Mouse (Mus musculus): ENCODE measurements around the gene Lbr. TPM values are rescaled to one million over a fixed set of nuclear protein-coding genes. Genes with fewer than 3 reads are reported as not detected.
A peak's percentile ranks its signal among the peaks of the same experiment; 100 is the strongest.

The Lbr gene
- polyA plus RNA-seq, 1 experiment from 2014 or later, result 123 TPM

DNA sequence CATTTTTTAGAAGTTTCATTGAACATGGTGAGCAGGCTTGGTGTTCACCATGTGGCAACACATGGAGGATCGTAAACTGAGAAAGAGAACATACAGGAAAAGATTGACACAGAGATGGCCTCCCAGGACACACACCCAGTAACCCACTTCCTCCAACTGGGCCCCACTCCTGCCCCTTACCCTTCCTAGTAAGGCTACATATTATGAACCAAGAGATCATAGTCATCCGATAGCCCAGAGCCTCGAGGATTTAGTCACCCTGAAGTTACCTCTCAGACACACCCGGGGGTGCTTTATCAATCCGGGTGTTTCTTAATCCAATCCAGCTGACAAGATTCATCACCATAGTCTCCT lies 23.0 kb upstream of the Lbr start:
- Histone ChIP-seq H3K36me3 (no peaks in the 10 kb centered on the region), H3K9ac (no peak overlapping the region), H3K4me2 (replicated peaks) (no peak overlapping the region), H3K27ac (no peak overlapping the region), H3K4me1 (no peaks in the 10 kb centered on the region), H3K4me3 (no peak overlapping the region), H3K9me3 (no peaks in the 10 kb centered on the region), H3K27me3 (no peaks in the 10 kb centered on the region)
- WGBS, result 72% methylated on average over 5 of the region's 5 CpGs
- no peak for ATAC-seq (ENCODE audit: insufficient number of reproducible peaks, insufficient read depth, low FRiP score, low TSS enrichment)

DNA sequence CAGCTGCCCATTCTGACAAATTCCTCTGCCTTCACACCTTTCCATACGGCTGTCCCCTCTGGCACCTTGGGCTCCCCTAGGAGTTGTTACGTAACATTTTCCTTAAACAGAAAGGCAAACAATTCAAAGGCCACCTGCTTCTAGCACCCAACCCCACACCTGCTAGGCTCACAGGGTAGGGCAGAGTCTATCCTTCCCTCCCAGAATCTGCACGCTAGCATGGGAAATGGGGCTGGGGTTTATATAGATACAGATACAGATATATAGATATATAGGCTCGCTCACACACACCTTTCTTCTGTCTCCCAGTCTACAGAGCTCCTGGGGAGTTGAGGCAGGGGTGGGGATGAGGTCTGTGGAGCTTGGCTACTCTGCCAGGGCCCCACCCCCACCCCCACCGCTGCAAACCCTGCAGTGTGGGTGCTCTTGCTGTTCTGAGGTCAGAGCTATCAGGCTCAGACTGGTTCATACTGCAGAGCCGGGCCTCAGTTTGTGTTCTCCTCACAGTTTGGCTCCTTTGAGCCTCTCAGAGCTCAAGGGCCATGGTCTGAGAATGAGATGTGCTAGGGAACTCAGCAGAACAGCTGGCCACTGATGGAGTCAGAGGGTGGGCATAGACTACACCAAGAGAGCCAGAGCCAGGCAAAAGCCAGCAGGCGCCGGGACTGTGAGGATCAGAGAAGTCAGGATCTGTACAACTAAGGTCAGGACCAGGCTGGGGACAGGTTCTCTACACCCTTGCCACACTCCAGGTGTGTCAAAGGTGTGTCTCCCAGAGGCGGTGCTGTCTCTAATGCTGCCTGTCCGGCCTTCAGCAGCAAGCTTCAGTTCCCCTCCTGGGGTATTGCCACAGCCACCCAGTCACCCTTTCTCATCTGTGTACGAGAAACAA lies 22.4 kb upstream of the Lbr start:
- 74% methylated on average over 11 of the region's 11 CpGs for WGBS
- Histone ChIP-seq H3K4me1 (peaks cover 4% of the 10 kb centered on the region; the same call in 1 of the 2 replicates), H3K4me2 (replicated peaks) (no peak overlapping the region), H3K27ac (no peak overlapping the region), H3K36me3 (no peaks in the 10 kb centered on the region), H3K9me3 (no peaks in the 10 kb centered on the region), H3K27me3 (no peaks in the 10 kb centered on the region), H3K4me3 (no peak overlapping the region), H3K9ac (no peak overlapping the region)
- ATAC-seq (ENCODE audit: insufficient number of reproducible peaks, insufficient read depth, low FRiP score, low TSS enrichment), result no peak

DNA sequence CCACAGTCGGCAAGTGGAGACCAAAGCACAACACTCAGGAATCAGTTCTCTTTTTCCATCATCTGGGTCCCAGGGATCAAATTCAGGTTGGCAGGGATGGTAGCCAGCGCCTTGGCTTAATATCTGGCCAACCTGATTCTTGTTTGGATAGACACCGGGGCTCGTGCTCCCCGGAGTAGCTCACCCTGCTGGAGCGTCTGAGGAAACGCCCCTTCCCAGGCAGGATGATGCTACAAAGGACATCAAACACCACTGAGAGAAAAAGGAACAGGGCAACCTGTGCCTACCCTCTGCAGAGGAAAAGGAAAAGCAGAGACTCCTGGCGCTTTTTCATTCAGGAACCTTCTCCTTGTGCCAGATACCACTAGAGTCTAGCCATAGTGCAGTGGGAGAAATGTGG lies 20.6 kb upstream of the Lbr start:
- Histone ChIP-seq H3K9ac (no peak overlapping the region), H3K4me1 (peaks cover 4% of the 10 kb centered on the region; the same call in 1 of the 2 replicates), H3K9me3 (no peaks in the 10 kb centered on the region), H3K4me3 (no peak overlapping the region), H3K27ac (no peak overlapping the region), H3K27me3 (no peaks in the 10 kb centered on the region), H3K4me2 (replicated peaks) (no peak overlapping the region), H3K36me3 (no peaks in the 10 kb centered on the region)
- 37% methylated on average over 8 of the region's 8 CpGs for WGBS
- ATAC-seq (ENCODE audit: insufficient number of reproducible peaks, insufficient read depth, low FRiP score, low TSS enrichment), result no peak

DNA sequence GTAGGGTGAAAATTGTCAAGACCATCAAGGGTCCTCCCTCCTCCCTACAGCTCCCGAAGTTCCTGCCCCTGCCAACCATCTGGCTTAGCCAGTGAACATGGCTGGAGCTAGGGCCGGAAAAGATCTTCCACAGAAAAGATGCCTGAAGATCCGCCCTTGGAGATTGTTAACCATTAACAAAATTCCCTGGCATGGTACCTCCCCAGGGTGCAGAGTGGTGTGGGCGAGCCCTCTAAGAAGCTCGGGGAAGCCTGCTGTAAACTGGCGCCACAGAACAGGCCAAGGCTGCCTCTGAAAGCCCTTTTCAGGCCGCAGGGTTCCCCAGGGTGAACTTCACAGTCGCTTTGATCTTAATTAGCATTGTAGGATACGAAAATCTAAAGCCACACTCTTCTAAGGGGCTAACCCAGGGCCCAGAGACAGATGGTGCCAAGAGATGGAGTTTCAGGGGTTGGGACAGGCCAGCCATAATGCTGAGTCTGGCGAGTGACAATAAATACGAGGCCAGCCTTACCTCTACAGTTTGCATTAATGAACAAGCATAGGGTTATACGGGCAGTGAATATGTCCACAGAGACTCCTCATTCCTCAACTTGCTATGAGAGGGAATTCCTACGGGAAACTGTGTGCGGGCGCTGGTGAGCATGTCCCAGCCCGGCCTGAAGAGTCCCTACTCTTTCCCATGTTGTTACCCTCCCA lies 20.0 kb upstream of the Lbr start:
- 59% methylated on average over 16 of the region's 16 CpGs for WGBS
- Histone ChIP-seq H3K9ac (no peak overlapping the region), H3K4me1 (peaks cover 4% of the 10 kb centered on the region; the same call in 1 of the 2 replicates), H3K36me3 (no peaks in the 10 kb centered on the region), H3K27ac (no peak overlapping the region), H3K9me3 (no peaks in the 10 kb centered on the region), H3K27me3 (no peaks in the 10 kb centered on the region), H3K4me3 (no peak overlapping the region), H3K4me2 (replicated peaks) (no peak overlapping the region)
- no peak for ATAC-seq (ENCODE audit: insufficient number of reproducible peaks, insufficient read depth, low FRiP score, low TSS enrichment)

DNA sequence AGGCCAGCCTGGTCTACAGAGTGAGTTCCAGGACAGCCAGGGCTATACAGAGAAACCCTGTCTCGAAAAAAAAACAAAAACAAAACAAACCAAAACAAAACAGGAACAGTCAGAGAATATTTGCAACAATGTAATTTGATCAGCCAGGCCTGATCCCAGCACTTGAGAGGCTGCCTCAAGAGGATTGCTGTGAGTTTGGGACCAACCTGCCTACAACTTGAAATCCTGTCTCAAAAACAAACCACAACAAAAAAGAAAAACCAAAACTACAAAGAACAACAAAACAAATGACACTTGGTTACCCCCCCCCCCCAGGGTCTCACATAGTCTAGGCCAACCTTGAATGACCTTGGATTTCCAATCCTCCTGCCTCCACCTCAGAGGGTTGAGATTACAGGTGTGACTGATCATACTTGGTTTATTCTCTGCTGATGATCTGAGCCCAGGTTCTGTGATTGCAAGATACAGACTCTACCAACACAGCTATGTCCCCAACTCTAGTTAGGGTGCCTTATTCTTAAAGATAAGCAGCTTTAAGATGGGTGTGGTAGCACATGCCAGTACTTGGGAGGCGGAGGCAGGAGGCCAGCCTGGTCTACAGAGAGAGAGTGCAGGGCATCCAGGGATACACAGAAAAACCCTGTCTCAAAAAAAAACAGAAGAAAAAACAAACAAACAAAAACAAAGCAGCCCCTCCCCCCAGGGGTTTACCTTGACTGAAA lies 18.5 kb upstream of the Lbr start:
- H3K9me3 ChIP-seq, result no peaks in the 10 kb centered on the region
- H3K27me3 ChIP-seq, result no peaks in the 10 kb centered on the region
- no peak overlapping the region for H3K4me3 ChIP-seq
- WGBS, result 78% methylated on average over 2 of the region's 2 CpGs
- ATAC-seq (ENCODE audit: insufficient number of reproducible peaks, insufficient read depth, low FRiP score, low TSS enrichment), result no peak
- no peak overlapping the region for H3K9ac ChIP-seq
- H3K4me1 ChIP-seq, result peaks cover 4% of the 10 kb centered on the region; the same call in 1 of the 2 replicates
- no peak overlapping the region for H3K27ac ChIP-seq
- no peaks in the 10 kb centered on the region for H3K36me3 ChIP-seq
- H3K4me2 ChIP-seq (replicated peaks), result no peak overlapping the region

DNA sequence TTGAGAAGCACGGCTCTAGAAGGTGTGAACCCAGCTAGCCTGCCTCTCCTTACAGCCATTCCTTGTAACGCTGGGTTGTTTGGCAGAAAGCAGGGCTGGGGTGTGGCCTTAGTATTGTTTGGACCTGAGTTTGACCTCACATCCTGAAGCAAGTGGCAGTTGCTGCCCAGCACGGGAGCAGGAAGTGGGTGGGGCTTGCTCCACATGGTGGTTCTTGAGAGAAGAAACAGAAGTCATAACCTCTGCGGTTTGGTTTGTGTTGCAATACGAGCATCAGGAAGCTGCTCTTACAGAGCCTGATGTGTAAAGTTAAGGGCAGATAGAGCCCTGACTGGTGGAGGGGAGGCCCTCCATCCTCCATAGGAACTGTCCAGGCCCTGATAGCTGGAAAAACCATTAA lies 17.8 kb upstream of the Lbr start:
- H3K27ac ChIP-seq, result 0 out of 2 replicates have a peak overlapping the region, but pooled peaks have one; percentile 11
- no peaks in the 10 kb centered on the region for H3K9me3 ChIP-seq
- no peak overlapping the region for H3K4me3 ChIP-seq
- no peak overlapping the region for H3K9ac ChIP-seq
- H3K27me3 ChIP-seq, result no peaks in the 10 kb centered on the region
- no peaks in the 10 kb centered on the region for H3K36me3 ChIP-seq
- H3K4me1 ChIP-seq, result peaks cover 4% of the 10 kb centered on the region; the same call in 1 of the 2 replicates
- no peak for ATAC-seq (ENCODE audit: insufficient number of reproducible peaks, insufficient read depth, low FRiP score, low TSS enrichment)
- H3K4me2 ChIP-seq (replicated peaks), result no peak overlapping the region
- 17% methylated on average over 5 of the region's 5 CpGs for WGBS

DNA sequence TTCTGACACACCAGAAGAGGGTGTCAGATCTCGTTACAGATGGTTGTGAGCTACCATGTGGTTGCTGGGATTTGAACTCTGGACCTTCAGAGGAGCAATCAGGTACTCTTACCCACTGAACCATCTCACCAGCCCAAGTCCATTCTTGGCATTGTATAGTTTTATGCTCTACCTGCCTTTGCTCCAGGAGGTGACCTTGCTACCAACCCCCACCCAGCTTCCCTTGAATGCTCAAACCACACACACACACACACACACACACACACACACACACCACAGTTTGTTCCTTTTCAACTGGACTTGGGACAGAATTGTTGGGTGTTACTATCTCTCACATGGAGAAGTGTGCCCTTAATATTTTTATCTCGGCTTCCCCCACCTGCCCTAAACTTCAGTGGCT lies 13.5 kb upstream of the Lbr start:
- 90% methylated on average over 2 of the region's 2 CpGs for WGBS
- Histone ChIP-seq H3K9ac (no peak overlapping the region), H3K27ac (no peak overlapping the region), H3K4me2 (replicated peaks) (no peak overlapping the region), H3K27me3 (no peaks in the 10 kb centered on the region), H3K36me3 (no peaks in the 10 kb centered on the region), H3K4me3 (no peak overlapping the region), H3K9me3 (no peaks in the 10 kb centered on the region), H3K4me1 (peaks cover 12% of the 10 kb centered on the region)
- no peak for ATAC-seq (ENCODE audit: insufficient number of reproducible peaks, insufficient read depth, low FRiP score, low TSS enrichment)

DNA sequence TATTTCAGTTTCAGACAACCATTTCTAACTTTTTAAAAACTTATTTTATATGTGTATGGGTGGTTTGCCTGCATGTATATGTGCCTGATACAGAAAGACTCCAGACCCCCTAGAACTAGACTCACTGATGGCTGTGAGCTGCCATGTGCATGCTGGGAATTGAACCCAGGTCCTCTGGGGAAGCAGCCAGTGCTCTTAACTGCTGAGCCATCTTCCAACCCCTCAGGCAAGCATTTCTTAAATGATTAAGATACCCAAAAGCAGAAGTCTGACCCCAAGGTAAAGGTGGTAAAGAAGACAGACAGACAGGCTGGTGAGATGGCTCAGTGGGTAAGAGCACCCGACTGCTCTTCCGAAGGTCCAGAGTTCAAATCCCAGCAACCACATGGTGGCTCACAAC lies 12.0 kb upstream of the Lbr start:
- Histone ChIP-seq H3K4me3 (no peak overlapping the region), H3K4me2 (replicated peaks) (no peak overlapping the region), H3K27ac (no peak overlapping the region), H3K36me3 (no peaks in the 10 kb centered on the region), H3K9me3 (no peaks in the 10 kb centered on the region), H3K9ac (no peak overlapping the region), H3K4me1 (peaks cover 8% of the 10 kb centered on the region), H3K27me3 (no peaks in the 10 kb centered on the region)
- WGBS, result 96% methylated on average over 2 of the region's 2 CpGs
- no peak for ATAC-seq (ENCODE audit: insufficient number of reproducible peaks, insufficient read depth, low FRiP score, low TSS enrichment)

DNA sequence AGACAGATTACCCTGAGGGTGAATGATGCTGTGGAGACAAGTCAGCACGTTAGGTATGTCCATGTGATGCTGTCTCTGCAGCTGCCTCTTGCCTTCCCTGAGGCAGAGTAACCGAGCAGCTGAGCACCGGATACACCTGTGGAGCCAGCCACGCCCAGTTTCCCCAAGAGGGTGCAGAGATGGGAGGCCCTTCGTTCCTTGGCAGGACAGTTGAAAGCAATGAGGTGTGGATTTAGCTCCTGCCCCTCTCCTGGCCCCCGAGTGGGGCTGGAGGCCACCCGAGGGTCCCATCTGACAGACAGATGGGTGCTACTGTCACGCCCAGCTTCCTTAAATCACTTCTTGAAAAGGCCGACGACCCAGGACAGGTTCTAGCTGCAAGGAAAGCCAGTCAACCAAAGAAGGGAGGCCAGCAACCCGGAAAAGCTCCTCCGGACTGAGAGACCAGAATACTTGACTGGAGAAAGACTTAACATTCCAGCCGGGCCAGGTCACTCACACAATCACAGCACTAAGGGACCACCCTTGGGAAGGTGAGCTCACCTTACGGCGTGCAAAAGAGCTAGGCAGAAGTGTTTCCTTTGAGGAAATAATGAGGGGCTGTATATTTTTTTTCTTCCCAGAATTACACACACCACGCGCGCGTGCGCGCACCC lies 10.4 kb upstream of the Lbr start:
- no peaks in the 10 kb centered on the region for H3K36me3 ChIP-seq
- H3K4me1 ChIP-seq, result peaks cover 8% of the 10 kb centered on the region
- H3K4me2 ChIP-seq (replicated peaks), result peak overlapping the region; percentile 40
- H3K27ac ChIP-seq, result no peak overlapping the region
- 0 out of 2 replicates have a peak, but pooled peaks have one; percentile 64 for ATAC-seq (ENCODE audit: insufficient number of reproducible peaks, insufficient read depth, low FRiP score, low TSS enrichment)
- H3K9me3 ChIP-seq, result no peaks in the 10 kb centered on the region
- H3K27me3 ChIP-seq, result no peaks in the 10 kb centered on the region
- H3K9ac ChIP-seq, result no peak overlapping the region
- WGBS, result 6% methylated on average over 18 of the region's 21 CpGs
- no peak overlapping the region for H3K4me3 ChIP-seq

DNA sequence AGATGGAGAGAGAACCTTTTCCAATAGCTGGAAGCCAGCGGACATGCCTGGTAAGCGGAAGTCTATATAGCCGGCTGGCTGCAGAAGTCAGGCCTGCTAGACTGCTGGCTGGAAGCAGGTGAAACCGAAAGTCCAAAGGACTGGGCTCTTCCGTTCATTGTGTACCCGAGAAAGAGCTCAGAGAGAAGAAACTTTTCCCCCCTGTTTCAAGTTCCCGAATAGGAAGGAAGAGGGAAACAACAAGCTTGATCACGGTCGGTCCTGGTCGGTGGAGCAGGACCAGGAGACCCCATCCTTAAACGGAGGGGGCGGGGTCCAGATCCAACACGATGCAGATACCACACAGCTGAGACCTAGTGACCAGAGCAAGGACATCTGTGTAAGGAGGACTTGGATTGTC lies 9.6 kb upstream of the Lbr start:
- peaks cover 8% of the 10 kb centered on the region for H3K4me1 ChIP-seq
- H3K27me3 ChIP-seq, result no peaks in the 10 kb centered on the region
- no peak overlapping the region for H3K27ac ChIP-seq
- H3K9ac ChIP-seq, result no peak overlapping the region
- 52% methylated on average over 13 of the region's 13 CpGs for WGBS
- H3K4me3 ChIP-seq, result no peak overlapping the region
- H3K36me3 ChIP-seq, result no peaks in the 10 kb centered on the region
- no peaks in the 10 kb centered on the region for H3K9me3 ChIP-seq
- no peak for ATAC-seq (ENCODE audit: insufficient number of reproducible peaks, insufficient read depth, low FRiP score, low TSS enrichment)
- H3K4me2 ChIP-seq (replicated peaks), result no peak overlapping the region

DNA sequence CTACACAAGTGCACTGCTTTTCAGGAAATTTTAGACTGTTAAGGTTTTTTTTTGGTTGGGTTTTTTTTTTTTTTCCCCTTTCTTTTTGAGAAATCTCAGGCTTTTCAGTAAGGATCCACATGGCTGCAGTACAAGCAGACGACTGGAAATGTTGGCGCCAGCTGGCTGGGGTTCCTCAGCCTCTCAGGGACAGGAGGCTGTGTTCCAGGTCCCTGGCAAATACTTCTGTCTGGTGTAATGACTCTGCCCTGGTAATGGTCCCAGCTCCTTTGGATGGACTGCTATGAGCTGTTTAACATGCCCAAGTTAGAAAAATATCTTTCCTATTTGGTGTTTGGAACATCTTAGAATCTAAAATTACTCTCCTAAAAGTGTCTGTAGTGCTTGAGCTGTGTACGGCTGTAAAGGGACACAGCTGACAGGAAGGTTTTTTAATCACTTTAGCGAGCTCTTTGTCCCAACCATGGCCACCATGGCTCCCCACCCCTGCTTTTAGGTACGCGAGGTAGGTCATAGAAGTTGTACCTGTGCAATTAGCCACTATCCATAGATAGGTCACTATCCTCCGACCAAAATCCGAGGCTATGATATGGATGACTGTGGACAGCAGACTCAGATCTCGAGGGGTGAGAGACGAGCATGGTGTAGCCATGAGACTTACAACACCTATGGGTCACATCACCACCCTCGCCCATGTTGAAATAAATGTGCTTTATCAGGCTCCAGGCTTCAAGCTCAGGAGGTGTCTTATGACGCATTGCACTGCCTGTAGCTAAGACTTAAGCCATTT lies 8.9 kb upstream of the Lbr start:
- no peak overlapping the region for H3K27ac ChIP-seq
- WGBS, result 83% methylated on average over 12 of the region's 12 CpGs
- no peaks in the 10 kb centered on the region for H3K36me3 ChIP-seq
- no peaks in the 10 kb centered on the region for H3K9me3 ChIP-seq
- H3K4me3 ChIP-seq, result no peak overlapping the region
- no peak for ATAC-seq (ENCODE audit: insufficient number of reproducible peaks, insufficient read depth, low FRiP score, low TSS enrichment)
- no peak overlapping the region for H3K4me2 ChIP-seq (replicated peaks)
- H3K9ac ChIP-seq, result no peak overlapping the region
- peaks cover 8% of the 10 kb centered on the region for H3K4me1 ChIP-seq
- H3K27me3 ChIP-seq, result no peaks in the 10 kb centered on the region

Data from embryonic facial prominence, embryonic 12.5 days (tissue).